Mouse (Mus musculus): ENCODE data around the gene Plxna4.

DNA sequence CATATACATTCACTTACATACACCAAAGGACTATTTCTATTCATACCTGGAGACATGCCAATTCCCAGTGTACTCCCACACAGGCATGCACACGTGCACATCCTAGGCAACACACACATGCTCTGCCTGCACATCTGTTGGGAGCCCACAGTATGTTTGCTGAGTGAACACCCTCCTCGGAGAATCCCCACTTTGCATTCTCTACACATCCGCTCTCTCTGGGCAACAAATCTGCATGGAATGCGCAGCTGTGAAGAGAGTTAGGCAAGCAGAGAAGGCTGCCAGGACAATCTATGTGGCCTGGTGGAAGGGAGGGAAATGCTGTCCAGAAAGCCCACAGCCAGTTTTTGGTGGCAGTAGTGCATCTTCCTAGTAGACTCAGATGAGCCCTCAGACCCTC is 123.9 kb downstream of the Plxna4 start:
- TF ChIP-seq GATA1 (IDR thresholded peaks at IDR 0.05; ENCODE audit: borderline replicate concordance, low read length) (no peak), FLI1 (IDR thresholded peaks at IDR 0.05; ENCODE audit: low read length) (no peak)
